Mouse (Mus musculus): Measurements from ENCODE around the gene Isyna1.
"Not testable (repeated sequence)": the region's sequence is repeated elsewhere in the genome, so short reads cannot be mapped to it uniquely, and the experiment has no call there.

Gene Isyna1

GRCm38 (mm10) chr8:70574915-70575314, 19.3 kb upstream of the Isyna1 start:
- DNase-seq (ENCODE audit: low spot score in 2 of 2): no peak

GRCm38 (mm10) chr8:70577207-70577606, 17.0 kb upstream of the Isyna1 start:
- no peak for DNase-seq (ENCODE audit: low spot score in 2 of 2)

- no peak for DNase-seq (ENCODE audit: low spot score in 2 of 2)
Observed at GRCm38 (mm10) chr8:70583476-70584387, 10.4 kb upstream of the Isyna1 start.

DNA sequence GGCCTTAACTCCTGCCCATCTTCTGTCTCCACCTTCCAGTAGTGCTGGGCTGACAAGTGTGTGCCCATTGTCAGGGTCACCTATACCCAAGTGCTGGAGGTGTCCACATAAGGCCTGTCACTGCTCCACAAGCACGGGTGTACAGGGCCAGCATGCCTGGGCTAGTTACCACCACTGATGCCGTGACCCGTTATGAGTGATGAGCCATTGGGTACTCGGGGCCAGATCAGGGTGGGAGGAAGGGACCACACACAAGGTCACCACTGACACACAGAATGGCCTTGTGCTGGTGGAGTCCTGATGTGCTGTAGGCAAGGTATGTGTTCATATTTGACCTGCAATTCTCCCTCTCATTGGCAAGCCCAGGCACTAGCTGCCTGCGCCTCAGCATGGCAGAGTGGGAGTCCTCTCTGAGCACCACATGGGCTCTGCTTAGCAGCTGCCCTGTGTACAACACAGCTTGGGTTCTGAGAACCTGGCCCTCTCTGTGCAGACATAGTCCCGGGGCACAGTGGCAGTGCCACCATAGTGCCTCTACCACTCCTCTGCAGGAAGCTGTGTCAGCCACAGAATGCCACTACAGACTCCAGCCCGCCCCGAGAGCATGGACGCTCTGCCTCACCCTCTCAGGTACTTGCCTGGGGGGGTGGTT, 9.4 kb upstream of the Isyna1 start:
- no peak for DNase-seq (ENCODE audit: low spot score in 2 of 2)

GRCm38 (mm10) chr8:70585258-70585652, 8.9 kb upstream of the Isyna1 start:
- peak in 1 of 2 experiments; percentile 60 for DNase-seq (ENCODE audit: low spot score in 2 of 2)

DNA sequence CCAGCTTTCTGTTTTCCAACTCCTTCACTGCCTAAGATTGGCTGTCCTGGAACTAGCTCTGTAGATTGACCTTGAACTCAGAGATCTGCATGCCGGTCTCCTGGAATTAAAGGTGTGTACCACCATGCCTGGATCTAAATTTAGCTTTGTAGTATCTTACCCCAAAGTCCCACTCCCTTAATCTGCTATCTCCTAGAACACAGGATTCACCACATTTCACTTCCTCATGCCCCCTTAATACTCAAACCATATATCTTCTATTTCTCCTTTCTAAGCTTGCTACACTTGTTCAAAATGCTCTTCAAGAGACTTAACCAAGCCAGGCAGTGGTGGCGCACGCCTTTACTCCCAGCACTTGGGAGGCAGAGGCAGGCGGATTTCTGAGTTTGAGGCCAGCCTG, 6.2 kb upstream of the Isyna1 start:
- DNase-seq (ENCODE audit: low spot score in 2 of 2): not testable (repeated sequence)

- no peak for DNase-seq (ENCODE audit: low spot score in 2 of 2)
Observed at GRCm38 (mm10) chr8:70591569-70591968, 2.6 kb upstream of the Isyna1 start.

- DNase-seq (ENCODE audit: low spot score in 2 of 2): no peak
Observed at GRCm38 (mm10) chr8:70593173-70593572, 1.0 kb upstream of the Isyna1 start.

DNA sequence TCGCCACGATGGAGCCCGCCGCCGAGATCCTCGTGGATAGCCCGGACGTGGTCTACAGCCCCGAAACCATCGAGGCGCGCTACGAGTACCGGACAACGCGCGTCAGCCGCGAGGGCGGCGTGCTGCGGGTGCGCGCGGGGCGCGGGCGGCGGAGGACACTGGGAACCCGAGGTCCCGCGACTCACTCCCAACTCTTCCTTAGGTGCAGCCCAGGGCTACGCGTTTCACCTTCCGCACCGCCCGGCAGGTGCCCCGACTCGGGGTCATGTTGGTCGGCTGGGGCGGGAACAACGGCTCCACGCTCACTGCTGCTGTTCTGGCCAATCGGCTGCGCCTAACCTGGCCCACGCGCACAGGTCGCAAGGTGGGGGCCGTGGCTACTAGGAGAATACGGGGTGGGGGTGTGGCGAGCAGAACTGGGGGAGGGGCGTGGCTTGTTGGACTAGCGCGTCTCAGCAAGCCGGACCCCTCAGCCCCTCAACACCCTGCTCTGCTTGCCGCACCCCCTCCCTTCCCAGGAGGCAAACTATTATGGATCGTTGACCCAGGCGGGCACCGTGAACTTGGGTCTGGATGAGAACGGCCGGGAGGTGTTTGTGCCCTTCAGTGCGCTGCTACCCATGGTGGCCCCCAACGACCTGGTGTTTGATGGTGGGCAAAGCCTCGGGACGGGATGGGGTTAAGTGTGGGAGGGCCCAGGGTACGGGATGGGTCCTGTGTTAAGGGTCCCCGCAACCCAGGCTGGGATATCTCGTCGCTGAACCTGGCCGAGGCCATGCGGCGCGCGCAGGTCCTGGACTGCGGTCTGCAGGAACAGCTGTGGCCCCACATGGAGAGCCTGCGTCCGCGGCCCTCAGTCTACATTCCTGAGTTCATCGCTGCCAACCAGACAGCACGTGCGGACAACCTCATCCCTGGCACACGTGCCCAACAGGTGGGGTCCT, 720 bp downstream of the Isyna1 start:
- peak in 1 of 2 experiments; percentile 54 for DNase-seq (ENCODE audit: low spot score in 2 of 2)

DNA sequence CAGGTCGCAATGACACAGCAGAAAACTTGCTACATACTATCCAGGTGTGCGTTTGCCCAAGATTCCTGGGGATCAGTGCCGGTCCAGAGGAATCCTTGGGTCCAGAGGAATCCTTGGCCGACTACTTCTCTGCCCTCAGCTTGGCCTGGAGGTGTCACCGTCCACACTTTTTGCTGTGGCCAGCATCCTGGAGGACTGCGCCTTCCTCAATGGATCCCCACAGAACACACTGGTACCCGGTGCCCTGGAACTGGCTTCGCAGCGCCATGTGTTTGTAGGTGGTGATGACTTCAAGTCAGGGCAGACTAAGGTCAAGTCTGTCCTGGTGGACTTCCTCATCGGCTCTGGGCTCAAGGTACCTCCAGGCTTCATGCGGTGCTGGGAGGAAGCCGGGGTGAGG, 1.6 kb downstream of the Isyna1 start:
- DNase-seq (ENCODE audit: low spot score in 2 of 2): no peak

DNA sequence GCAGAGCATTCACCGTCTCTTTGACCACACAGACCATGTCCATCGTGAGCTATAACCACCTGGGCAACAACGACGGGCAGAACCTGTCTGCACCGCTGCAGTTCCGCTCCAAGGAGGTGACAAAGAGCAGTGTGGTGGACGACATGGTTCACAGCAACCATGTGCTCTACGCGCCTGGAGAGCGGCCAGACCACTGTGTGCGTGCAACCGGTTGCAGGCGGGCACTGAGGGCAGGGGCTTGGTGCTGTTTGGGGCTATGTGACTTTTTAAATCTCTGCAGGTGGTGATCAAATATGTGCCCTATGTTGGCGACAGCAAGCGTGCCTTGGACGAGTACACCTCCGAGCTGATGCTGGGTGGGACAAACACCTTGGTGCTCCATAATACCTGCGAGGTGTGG, 2.0 kb downstream of the Isyna1 start:
- no peak for DNase-seq (ENCODE audit: low spot score in 2 of 2)

- no peak for DNase-seq (ENCODE audit: low spot score in 2 of 2)
Observed at GRCm38 (mm10) chr8:70596775-70597416, 2.7 kb downstream of the Isyna1 start.

GRCm38 (mm10) chr8:70597417-70598272, 3.5 kb downstream of the Isyna1 start:
- DNase-seq (ENCODE audit: low spot score in 2 of 2): no peak

GRCm38 (mm10) chr8:70598283-70598682, 4.1 kb downstream of the Isyna1 start:
- peak; percentile 81 to 83 for DNase-seq (ENCODE audit: low spot score in 2 of 2)

DNA sequence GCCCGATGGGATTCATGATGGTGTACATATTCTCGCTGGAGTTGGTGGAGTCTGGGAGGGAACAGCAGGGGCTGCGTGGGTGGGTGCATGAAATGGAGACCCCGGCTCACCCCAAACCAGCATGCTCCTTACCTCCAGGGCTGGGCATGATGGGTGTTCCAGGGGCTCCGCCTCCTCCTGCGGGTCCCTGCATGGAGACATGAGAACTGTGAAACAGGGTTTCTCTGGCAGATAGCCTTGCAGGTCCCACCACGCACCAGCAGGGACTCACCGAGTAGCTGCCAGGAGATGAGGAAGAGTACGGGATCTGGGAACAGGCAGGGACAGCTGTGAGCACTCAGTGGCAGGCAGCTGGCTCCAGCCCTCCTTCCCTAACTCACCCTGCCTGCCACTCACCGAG, 4.5 kb downstream of the Isyna1 start:
- DNase-seq (ENCODE audit: low spot score in 2 of 2): peak in 1 of 2 experiments; percentile 76

DNA sequence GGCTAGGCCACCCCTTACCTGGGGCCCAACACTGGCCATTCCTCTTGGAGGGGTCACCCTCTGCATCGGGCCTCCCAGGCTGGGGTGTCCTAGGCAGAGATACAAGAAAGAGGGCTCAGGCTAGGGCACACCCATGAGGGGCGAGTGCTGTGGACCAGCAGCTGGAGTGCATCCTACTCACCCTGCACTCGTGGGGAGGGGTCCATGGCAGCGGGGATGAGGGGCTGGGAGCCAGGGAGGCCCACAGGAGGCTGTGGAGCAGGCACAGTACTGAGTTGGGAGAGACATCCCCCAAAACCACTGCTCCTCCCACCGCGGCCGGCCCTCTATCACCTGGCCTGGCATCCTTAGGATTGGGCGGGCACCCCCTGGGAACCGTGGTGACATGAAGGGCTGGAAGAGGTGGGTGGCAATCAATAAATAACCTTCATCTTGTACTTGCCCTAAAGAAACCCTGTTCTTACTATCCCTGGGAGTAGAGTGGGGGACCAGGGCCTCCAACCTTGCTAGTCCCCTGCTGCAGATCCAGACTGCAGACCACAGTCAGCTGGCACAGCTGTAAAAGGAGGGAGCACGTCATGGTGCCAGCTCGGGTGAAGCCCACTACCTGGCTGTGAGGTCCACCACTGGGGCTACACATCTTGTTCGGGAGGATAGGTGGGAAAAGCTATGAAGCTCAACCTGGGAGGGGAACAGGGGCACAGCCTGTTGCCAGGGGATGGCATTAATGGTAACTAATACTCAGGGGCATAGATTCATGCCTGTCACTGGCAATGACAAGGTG, 5.5 kb downstream of the Isyna1 start:
- no peak for DNase-seq (ENCODE audit: low spot score in 2 of 2)

GRCm38 (mm10) chr8:70600473-70601270, 6.5 kb downstream of the Isyna1 start:
- peak in 1 of 2 experiments; percentile 44 for DNase-seq (ENCODE audit: low spot score in 2 of 2)

DNA sequence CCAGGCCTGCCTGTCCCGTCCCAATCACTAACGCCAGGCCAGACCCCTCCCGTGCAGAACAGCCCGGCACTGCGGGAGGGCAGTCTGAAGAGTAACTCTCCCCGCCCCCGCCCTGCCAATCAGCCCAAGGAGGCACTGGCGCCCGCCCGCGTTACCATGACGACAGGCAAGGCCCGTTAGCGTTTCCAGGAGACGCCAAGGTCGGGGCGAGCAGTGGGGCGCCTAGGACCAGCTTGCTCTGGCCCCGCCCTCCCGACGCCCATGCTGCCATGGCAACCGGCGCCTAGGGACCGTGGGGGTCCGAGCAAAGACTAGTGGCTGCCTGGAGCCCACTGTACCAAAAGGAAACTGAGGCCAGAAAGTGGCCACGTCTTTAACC, 7.1 kb downstream of the Isyna1 start:
- DNase-seq (ENCODE audit: low spot score in 2 of 2): peak; percentile 83 to 86
